Mouse (Mus musculus) T-cell, adult 66 days (primary cell): ENCODE data around the gene Lrp2. TPM values are rescaled to one million over a fixed set of nuclear protein-coding genes. Genes with fewer than 3 reads are reported as not detected.

ENCODE experiments used
- total RNA-seq, 2 experiments: library from RNA; stranded (reverse); gene quantifications; 3 replicates in 1 of 2; 4 replicates in 1 of 2; pipeline ENCODE4 v1.2.4; 2023

The Lrp2 gene
- not detected for total RNA-seq

GRCm38 (mm10) chr2:69585886-69586398 lies at the start of gene Lrp2:
TSS of gene Lrp2 (minus strand) at chr2:69586065.

DNA sequence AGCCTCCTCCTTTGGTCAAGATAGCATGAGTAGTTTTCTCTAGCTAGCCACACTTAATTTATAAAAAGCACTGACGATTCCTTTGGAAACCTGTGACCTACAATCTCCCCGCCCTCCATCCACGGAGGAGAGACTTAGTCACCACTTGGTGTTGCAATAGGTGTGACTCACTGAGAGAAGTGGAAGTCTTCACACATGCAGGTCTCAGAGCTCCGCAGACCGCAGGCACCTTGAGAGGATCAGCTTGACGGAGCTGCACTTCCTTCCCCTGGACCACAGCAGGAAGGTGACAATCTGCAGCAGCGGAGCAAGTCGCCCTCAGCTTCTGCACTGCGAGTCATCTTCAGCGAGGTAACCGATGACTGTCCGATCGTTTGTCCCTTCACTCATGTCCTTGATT lies 205.6 kb downstream of the Lrp2 start, which contains the start of gene Dhrs9:
Gene Dhrs9 (plus strand): TSS at position 165 of the 400 bp plus-strand sequence.

Other genes with a start within 250 kb of the Lrp2 start
- not detected for gene Abcb11, start 243.4 kb downstream of the Lrp2 start, total RNA-seq
- gene Dhrs9, start 205.6 kb downstream of the Lrp2 start, total RNA-seq: not detected
- gene Bbs5, start 61.1 kb upstream of the Lrp2 start, total RNA-seq: not detected
- under 1 TPM in 1 of 2 experiments, not detected in 1; 0.21 TPM for gene Klhl41, start 84.1 kb upstream of the Lrp2 start, total RNA-seq
- 10 to 100 TPM; 19.3 to 20.8 TPM for gene Fastkd1, start 127.5 kb upstream of the Lrp2 start, total RNA-seq
- 100 to 1,000 TPM in 1 of 2 experiments, 10 to 100 TPM in 1; 99.4 to 107 TPM for gene Ppig, start 136.5 kb upstream of the Lrp2 start, total RNA-seq
- 1 to 10 TPM; 1.3 to 1.5 TPM for gene Ccdc173, start 203.5 kb upstream of the Lrp2 start, total RNA-seq
- gene Phospho2, start 203.6 kb upstream of the Lrp2 start, total RNA-seq: 10 to 100 TPM; 27.5 to 29.8 TPM
- under 1 TPM in 1 of 2 experiments, not detected in 1; 0.23 TPM for gene Klhl23, start 235.9 kb upstream of the Lrp2 start, total RNA-seq